Mouse (Mus musculus) forebrain, embryonic 15.5 days (tissue): ENCODE data around the gene Olfr93. TPM values are rescaled to one million over a fixed set of nuclear protein-coding genes. Genes with fewer than 3 reads are reported as not detected.

Experiments
- ATAC-seq: fragments of 200-750 bp; cut with Nextera tagmentation; replicated peaks from 2 replicates; pipeline ENCODE4 v1.8.0; 2017; ENCODE audit warnings: mild to moderate bottlenecking, moderate TSS enrichment, moderate library complexity
- H3K27ac ChIP-seq: fragments of 300-500 bp; sonication (generic); replicated peaks from 2 replicates; pipeline ENCODE4 v1.5.1; 2015; ENCODE audit warnings: mild to moderate bottlenecking, inconsistent platforms
- H3K27me3 ChIP-seq: fragments of 300-500 bp; sonication (generic); 2 replicates; pipeline ENCODE4 v1.6.1; 2015; ENCODE audit warnings: inconsistent platforms
- H3K36me3 ChIP-seq: fragments of 300-500 bp; sonication (generic); 2 replicates; pipeline ENCODE4 v1.6.1; 2015; ENCODE audit warnings: mild to moderate bottlenecking, inconsistent platforms
- H3K4me1 ChIP-seq: fragments of 300-500 bp; sonication (generic); 2 replicates; pipeline ENCODE4 v1.6.1; 2015; ENCODE audit warnings: inconsistent platforms
- H3K4me2 ChIP-seq: fragments of 300-500 bp; sonication (generic); replicated peaks from 2 replicates; pipeline ENCODE4 v1.6.1; 2015; ENCODE audit warnings: mild to moderate bottlenecking, inconsistent platforms
- H3K4me3 ChIP-seq: fragments of 300-500 bp; sonication (generic); 2 replicates; pipeline ENCODE4 v1.5.1; 2015; ENCODE audit warnings: mild to moderate bottlenecking, inconsistent platforms
- H3K9ac ChIP-seq: fragments of 300-500 bp; sonication (generic); replicated peaks from 2 replicates; pipeline ENCODE4 v1.6.1; 2015; ENCODE audit warnings: mild to moderate bottlenecking, inconsistent platforms
- H3K9me3 ChIP-seq: fragments of 300-500 bp; sonication (generic); 2 replicates; pipeline ENCODE4 v1.6.1; 2016; ENCODE audit warnings: inconsistent platforms
- WGBS: fragments of 180-500 bp; shearing (Covaris S2); methylation state at CpG from one replicate; pipeline ENCODE4 v1.1.7; 2015; ENCODE audit warnings: mixed read lengths; 5-methylcytosine and 5-hydroxymethylcytosine counted together
- polyA plus RNA-seq: library from polyadenylated mRNA; unstranded; fragments of >200 nt; fragmentation: Nextera tagmentation; extraction: Ambion mirVana; gene quantifications from 2 replicates; pipeline ENCODE4 v1.2.1, GENCODE M21; 2015

Gene Olfr93
- polyA plus RNA-seq, 1 experiment from 2014 or later, result not detected

GRCm38 (mm10) chr17:37098178-37098577, 63.1 kb downstream of the Olfr93 start, which contains the start of gene Olfr91:
Gene Olfr91 (minus strand): TSS chr17:37098278.
- no peak for ATAC-seq
- no peaks in the 10 kb centered on the region for H3K36me3 ChIP-seq
- no peaks in the 10 kb centered on the region for H3K27me3 ChIP-seq
- no peak within 1 kb of the TSS for H3K4me3 ChIP-seq
- H3K27ac ChIP-seq, result no peak within 1 kb of the TSS
- no peaks in the 10 kb centered on the region for H3K9me3 ChIP-seq
- H3K4me2 ChIP-seq, result no peak within 1 kb of the TSS
- no peaks in the 10 kb centered on the region for H3K4me1 ChIP-seq
- WGBS, result 79% methylated on average over 1 of the region's 1 CpGs
- no peak within 1 kb of the TSS for H3K9ac ChIP-seq

- Histone ChIP-seq H3K4me2 (no peak overlapping the region), H3K9me3 (no peaks in the 10 kb centered on the region), H3K4me1 (no peaks in the 10 kb centered on the region), H3K27ac (no peak overlapping the region), H3K4me3 (no peak overlapping the region), H3K9ac (no peak overlapping the region), H3K36me3 (no peaks in the 10 kb centered on the region), H3K27me3 (no peaks in the 10 kb centered on the region)
- WGBS, result 75% methylated on average over 5 of the region's 5 CpGs
- ATAC-seq, result no peak
Measured at GRCm38 (mm10) chr17:37093289-37093688, 68.0 kb downstream of the Olfr93 start.

GRCm38 (mm10) chr17:37092198-37092597, 69.1 kb downstream of the Olfr93 start:
- no peaks in the 10 kb centered on the region for H3K9me3 ChIP-seq
- WGBS, result 73% methylated on average over 1 of the region's 1 CpGs
- H3K4me1 ChIP-seq, result no peaks in the 10 kb centered on the region
- no peaks in the 10 kb centered on the region for H3K27me3 ChIP-seq
- no peak overlapping the region for H3K4me2 ChIP-seq
- ATAC-seq, result no peak
- H3K9ac ChIP-seq, result no peak overlapping the region
- no peak overlapping the region for H3K27ac ChIP-seq
- no peaks in the 10 kb centered on the region for H3K36me3 ChIP-seq
- no peak overlapping the region for H3K4me3 ChIP-seq

Other genes with a start within 250 kb of the Olfr93 start
- gene Rnf39, start 218.6 kb downstream of the Olfr93 start, polyA plus RNA-seq, result 0.78 and 0.80 TPM in 2 replicates
- gene Ppp1r11, start 209.8 kb downstream of the Olfr93 start, polyA plus RNA-seq, result 156 and 164 TPM in 2 replicates
- gene Znrd1, start 202.9 kb downstream of the Olfr93 start, polyA plus RNA-seq, result 71.2 and 74.1 TPM in 2 replicates
- 5.1 and 5.9 TPM in 2 replicates for gene Znrd1as, start 202.9 kb downstream of the Olfr93 start, polyA plus RNA-seq
- gene 2410137M14Rik, start 180.3 kb downstream of the Olfr93 start, polyA plus RNA-seq, result 0.37 TPM in 1 of 2 replicates, not detected in the other
- 2.0 TPM in 2 replicates for gene H2-M5, start 172.0 kb downstream of the Olfr93 start, polyA plus RNA-seq
- gene Zfp57, start 160.3 kb downstream of the Olfr93 start, polyA plus RNA-seq, result 329 and 340 TPM in 2 replicates
- gene Mog, start 138.1 kb downstream of the Olfr93 start, polyA plus RNA-seq, result 1.9 and 2.4 TPM in 2 replicates
- gene Gabbr1, start 115.5 kb downstream of the Olfr93 start, polyA plus RNA-seq, result 50.9 and 53.1 TPM in 2 replicates
- gene Olfr90, start 73.0 kb downstream of the Olfr93 start, polyA plus RNA-seq, result not detected in 2 replicates
- gene Olfr91, start 63.2 kb downstream of the Olfr93 start, polyA plus RNA-seq, result not detected in 2 replicates
- not detected in 2 replicates for gene Olfr92, start 41.4 kb downstream of the Olfr93 start, polyA plus RNA-seq
- not detected in 2 replicates for gene Ubd, start 32.4 kb upstream of the Olfr93 start, polyA plus RNA-seq
- gene Olfr94, start 39.5 kb upstream of the Olfr93 start, polyA plus RNA-seq, result not detected in 2 replicates
- not detected in 2 replicates for gene Olfr95, start 51.6 kb upstream of the Olfr93 start, polyA plus RNA-seq
- not detected in 2 replicates for gene Olfr96, start 58.7 kb upstream of the Olfr93 start, polyA plus RNA-seq
- not detected in 2 replicates for gene Olfr97, start 75.8 kb upstream of the Olfr93 start, polyA plus RNA-seq
- gene Olfr98, start 102.3 kb upstream of the Olfr93 start, polyA plus RNA-seq, result not detected in 2 replicates
- gene H2-M3, start 108.7 kb upstream of the Olfr93 start, polyA plus RNA-seq, result 0.61 and 1.0 TPM in 2 replicates
- not detected in 2 replicates for gene Olfr99, start 122.0 kb upstream of the Olfr93 start, polyA plus RNA-seq
- not detected in 2 replicates for gene Olfr101, start 142.8 kb upstream of the Olfr93 start, polyA plus RNA-seq
- gene Olfr102, start 155.6 kb upstream of the Olfr93 start, polyA plus RNA-seq, result not detected in 2 replicates
- not detected in 2 replicates for gene Olfr103, start 178.2 kb upstream of the Olfr93 start, polyA plus RNA-seq
- gene Olfr104-ps, start 198.1 kb upstream of the Olfr93 start, polyA plus RNA-seq, result not detected in 2 replicates
- not detected in 2 replicates for gene Olfr105-ps, start 217.5 kb upstream of the Olfr93 start, polyA plus RNA-seq
- gene Olfr106-ps, start 228.9 kb upstream of the Olfr93 start, polyA plus RNA-seq, result not detected in 2 replicates
- gene Olfr107, start 237.7 kb upstream of the Olfr93 start, polyA plus RNA-seq, result not detected in 2 replicates